Mouse (Mus musculus) lung, embryonic 14.5 days (tissue): Measurements from ENCODE around the gene 2310034G01Rik. TPM values are rescaled to one million over a fixed set of nuclear protein-coding genes. Genes with fewer than 3 reads are reported as not detected.

ENCODE experiments used
- ATAC-seq: fragments of 200-750 bp; cut with Nextera tagmentation; 2 replicates; pipeline ENCODE4 v1.8.0; 2017; ENCODE audit warnings: mild to moderate bottlenecking, moderate TSS enrichment, moderate library complexity; ENCODE audit not compliant: insufficient read depth
- DNase-seq: peaks from one replicate; pipeline ENCODE4 v3.0.0-alpha.2; 2015
- H3K27ac ChIP-seq: fragments of 300-500 bp; sonication (generic); 2 replicates; pipeline ENCODE4 v1.5.1; 2014; ENCODE audit warnings: low read depth, mild to moderate bottlenecking, moderate library complexity
- H3K27me3 ChIP-seq: fragments of 300-500 bp; sonication (generic); 2 replicates; pipeline ENCODE4 v1.6.1; 2014; ENCODE audit warnings: low read length, control low read depth; ENCODE audit not compliant: insufficient read depth
- H3K36me3 ChIP-seq: fragments of 300-500 bp; sonication (generic); 2 replicates; pipeline ENCODE4 v1.6.1; 2014; ENCODE audit warnings: control low read depth; ENCODE audit not compliant: insufficient read depth
- H3K4me1 ChIP-seq: fragments of 300-500 bp; sonication (generic); 2 replicates; pipeline ENCODE4 v1.6.1; 2014; ENCODE audit warnings: antibody characterized with exemption, control low read depth; ENCODE audit not compliant: insufficient read depth
- H3K4me2 ChIP-seq: fragments of 300-500 bp; sonication (generic); 2 replicates; pipeline ENCODE4 v1.6.1; 2014; ENCODE audit warnings: mild to moderate bottlenecking
- H3K4me3 ChIP-seq: fragments of 300-500 bp; sonication (generic); 2 replicates; pipeline ENCODE4 v1.5.1; 2014; ENCODE audit warnings: low read depth, low read length
- H3K9ac ChIP-seq: fragments of 300-500 bp; sonication (generic); 2 replicates; pipeline ENCODE4 v1.6.1; 2014
- H3K9me3 ChIP-seq: fragments of 300-500 bp; sonication (generic); 2 replicates; pipeline ENCODE4 v1.6.1; 2016; ENCODE audit warnings: low read depth, low read length, control low read depth
- CTCF ChIP-seq: IDR thresholded peaks from 2 replicates; pipeline ENCODE4 v1.5.1; 2016; ENCODE audit warnings: antibody characterized with exemption, low read depth
- WGBS: fragments of 180-500 bp; shearing (Covaris S2); extraction: QIAGEN DNeasy Blood & Tissue Kit; methylation state at CpG from one replicate; pipeline ENCODE4 v1.1.7; 2014; 5-methylcytosine and 5-hydroxymethylcytosine counted together
- polyA plus RNA-seq: library from polyadenylated mRNA; unstranded; fragments of >200 nt; fragmentation: Nextera tagmentation; extraction: Ambion mirVana; gene quantifications from 2 replicates; pipeline ENCODE4 v1.2.1, GENCODE M21; 2014

The 2310034G01Rik gene
- 1.1 and 1.3 TPM in 2 replicates for polyA plus RNA-seq

DNA sequence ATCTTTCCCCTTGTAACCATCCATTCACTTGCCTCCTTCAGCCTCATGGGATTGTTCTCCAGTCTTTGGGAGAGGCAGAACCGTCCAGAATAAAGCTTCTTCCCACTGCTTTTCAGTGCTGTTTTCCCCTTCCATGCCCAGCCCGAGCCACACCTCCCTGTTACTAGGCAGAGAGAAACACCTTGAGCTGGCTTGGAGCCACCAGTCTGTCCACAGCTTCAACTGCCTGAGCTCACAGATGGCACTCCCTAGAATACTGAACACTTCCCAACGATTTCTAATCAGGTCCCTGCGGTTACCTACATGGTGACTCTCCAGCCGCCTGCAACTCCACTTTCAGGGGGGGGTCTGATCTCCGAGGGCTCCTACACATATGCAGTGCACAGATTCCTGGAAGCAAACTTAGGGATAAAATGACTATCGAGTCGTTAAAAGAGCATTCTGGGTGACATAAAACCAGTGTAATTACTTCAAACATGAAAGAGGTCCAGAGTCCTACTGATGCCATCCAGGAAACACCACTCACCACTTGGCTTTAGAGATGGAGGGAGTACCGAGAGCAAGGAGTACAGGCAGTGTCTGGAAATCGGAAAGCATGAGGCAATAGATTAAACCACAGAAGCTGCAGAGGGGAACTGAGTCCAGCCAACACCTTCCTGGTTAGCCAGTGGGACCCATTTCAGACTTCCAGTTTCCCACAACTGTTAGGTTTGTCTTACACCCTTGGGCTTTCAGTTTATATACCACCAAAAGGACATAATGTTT lies at the start of gene 2310034G01Rik:
2310034G01Rik (minus strand) TSS at position 135 of the 765 bp plus-strand sequence.
- Histone ChIP-seq H3K9ac (peak within 1 kb of the TSS; percentile 74), H3K9me3 (no peaks in the 10 kb centered on the region), H3K4me1 (0 out of 2 replicates have a peak, but pooled peaks cover 4% of the 10 kb centered on the region), H3K27ac (peak within 1 kb of the TSS; percentile 77), H3K4me2 (peak within 1 kb of the TSS; percentile 94), H3K27me3 (no peaks in the 10 kb centered on the region), H3K36me3 (no peaks in the 10 kb centered on the region), H3K4me3 (peak within 1 kb of the TSS; percentile 65)
- ATAC-seq (no peak), DNase-seq (peak; percentile 15)
- 58% methylated on average over 10 of the region's 10 CpGs for WGBS
- no peak for TF ChIP-seq CTCF

DNA sequence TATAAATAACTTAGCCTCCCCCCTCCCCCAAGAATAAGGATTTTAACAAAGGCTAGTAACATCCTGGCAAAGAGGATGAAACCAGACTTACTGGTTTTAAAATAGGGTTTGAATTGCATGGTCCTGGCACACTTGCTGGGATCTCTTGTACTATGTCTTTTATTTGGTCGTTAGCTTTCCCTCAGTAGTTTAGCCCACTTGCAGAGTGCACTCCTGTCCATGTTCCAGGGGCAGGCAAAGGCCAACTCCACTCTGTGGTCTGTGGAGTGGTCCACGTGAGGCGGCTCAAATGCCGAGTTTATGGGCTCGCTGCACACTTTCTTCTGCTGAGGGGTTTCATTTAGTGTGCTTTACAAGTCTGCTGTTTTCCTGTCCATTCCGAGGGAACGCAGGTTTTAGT lies 49.8 kb upstream of the 2310034G01Rik start:
- H3K4me3 ChIP-seq, result no peak overlapping the region
- WGBS, result 70% methylated on average over 7 of the region's 7 CpGs
- ATAC-seq (no peak), DNase-seq (no peak)
- H3K9me3 ChIP-seq, result no peaks in the 10 kb centered on the region
- no peak overlapping the region for H3K4me2 ChIP-seq
- H3K27ac ChIP-seq, result no peak overlapping the region
- H3K4me1 ChIP-seq, result peaks cover 7% of the 10 kb centered on the region; the same call in 1 of the 2 replicates
- no peaks in the 10 kb centered on the region for H3K27me3 ChIP-seq
- TF ChIP-seq CTCF, result no peak
- H3K36me3 ChIP-seq, result peaks cover 31% of the 10 kb centered on the region
- H3K9ac ChIP-seq, result no peak overlapping the region

DNA sequence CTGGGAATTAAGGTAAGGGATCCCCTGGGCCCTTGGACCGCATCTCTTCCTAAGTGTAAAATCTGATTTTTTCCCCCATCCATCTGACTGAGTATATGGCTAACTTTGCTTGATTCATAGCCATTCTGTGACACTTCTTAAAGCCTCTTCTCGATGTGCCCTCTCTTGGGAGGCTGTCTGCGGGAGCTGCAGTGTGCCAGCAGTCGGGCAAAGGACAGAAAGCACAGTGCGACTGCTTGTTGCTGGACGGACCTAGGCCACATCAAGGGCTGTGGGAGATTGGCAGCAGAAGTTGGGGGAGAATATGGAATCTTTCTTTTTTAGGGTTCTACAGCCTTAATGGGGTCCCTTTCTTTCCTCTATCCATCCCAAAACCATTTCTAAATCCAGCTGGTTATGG lies 49.3 kb upstream of the 2310034G01Rik start:
- Histone ChIP-seq H3K4me3 (no peak overlapping the region), H3K9ac (no peak overlapping the region), H3K27ac (no peak overlapping the region), H3K4me1 (peaks cover 7% of the 10 kb centered on the region; the same call in 1 of the 2 replicates), H3K9me3 (no peaks in the 10 kb centered on the region), H3K36me3 (peaks cover 26% of the 10 kb centered on the region), H3K4me2 (peak overlapping the region; percentile 89), H3K27me3 (no peaks in the 10 kb centered on the region)
- no peak for TF ChIP-seq CTCF
- ATAC-seq (no peak), DNase-seq (no peak)
- 83% methylated on average over 6 of the region's 6 CpGs for WGBS

DNA sequence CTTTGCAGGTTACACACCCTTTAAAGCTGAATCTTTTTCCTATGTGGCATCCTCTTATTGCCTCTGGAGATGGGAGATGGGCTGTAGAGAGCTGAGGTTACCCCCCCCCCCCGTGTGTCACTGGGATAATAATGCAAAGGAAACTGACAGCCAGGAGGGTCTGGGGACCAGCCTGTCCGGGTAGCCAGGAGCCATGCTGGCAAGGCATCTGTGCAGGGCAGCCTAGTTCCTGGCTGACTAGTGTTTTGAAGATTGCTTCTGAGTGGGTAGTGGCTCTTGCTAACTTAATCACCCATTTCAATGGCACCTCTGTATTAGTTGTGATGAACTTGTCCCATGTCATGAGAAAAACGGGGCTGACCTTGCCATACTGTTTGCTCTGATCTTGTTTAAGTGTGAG lies 48.3 kb upstream of the 2310034G01Rik start:
- Histone ChIP-seq H3K4me2 (peak overlapping the region; percentile 89), H3K27ac (no peak overlapping the region), H3K4me3 (peak overlapping the region; percentile 83), H3K27me3 (no peaks in the 10 kb centered on the region), H3K9me3 (no peaks in the 10 kb centered on the region), H3K9ac (peak overlapping the region; percentile 87), H3K36me3 (peaks cover 16% of the 10 kb centered on the region), H3K4me1 (peaks cover 13% of the 10 kb centered on the region)
- TF ChIP-seq CTCF, result no peak
- DNase-seq (no peak), ATAC-seq (no peak)
- WGBS, result 39% methylated on average over 3 of the region's 3 CpGs

DNA sequence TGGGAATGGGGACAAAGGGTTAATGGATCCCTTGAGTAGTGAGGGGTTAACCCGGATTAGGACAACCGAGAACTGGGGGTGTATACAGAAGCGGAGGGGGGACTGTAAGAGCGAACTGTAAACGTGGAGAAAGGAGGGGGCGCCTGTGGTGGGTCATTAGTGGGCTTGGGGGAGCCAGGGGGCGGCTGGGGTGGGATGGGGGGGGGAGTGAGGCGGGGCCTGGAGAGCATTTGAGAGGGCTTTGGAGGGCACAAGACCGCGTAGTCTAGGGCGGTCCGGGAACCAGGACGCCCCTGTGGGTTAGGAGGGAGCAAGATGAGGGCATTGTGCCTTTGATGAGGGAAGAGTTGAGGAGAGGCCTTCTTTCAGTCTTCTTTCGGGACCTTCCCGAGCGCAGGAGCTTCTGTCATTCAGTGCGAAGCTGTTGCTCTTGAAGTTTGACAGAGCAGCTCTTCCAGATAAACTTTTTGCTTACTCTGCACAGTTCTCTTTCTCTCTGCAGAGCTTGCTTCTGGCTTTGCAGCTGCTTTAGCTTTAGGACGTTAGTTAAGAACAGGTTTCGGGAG lies 47.4 kb upstream of the 2310034G01Rik start:
- Histone ChIP-seq H3K9ac (peak overlapping the region; percentile 87), H3K27me3 (no peaks in the 10 kb centered on the region), H3K4me1 (peaks cover 13% of the 10 kb centered on the region), H3K9me3 (no peaks in the 10 kb centered on the region), H3K27ac (peak overlapping the region; percentile 88), H3K36me3 (peaks cover 8% of the 10 kb centered on the region), H3K4me2 (peak overlapping the region; percentile 89), H3K4me3 (peak overlapping the region; percentile 83)
- peak; percentile 55 for DNase-seq
- TF ChIP-seq CTCF, result no peak
- 2% methylated on average over 17 of the region's 19 CpGs for WGBS
- peak; percentile 7; the same call in 1 of the 2 replicates for ATAC-seq

DNA sequence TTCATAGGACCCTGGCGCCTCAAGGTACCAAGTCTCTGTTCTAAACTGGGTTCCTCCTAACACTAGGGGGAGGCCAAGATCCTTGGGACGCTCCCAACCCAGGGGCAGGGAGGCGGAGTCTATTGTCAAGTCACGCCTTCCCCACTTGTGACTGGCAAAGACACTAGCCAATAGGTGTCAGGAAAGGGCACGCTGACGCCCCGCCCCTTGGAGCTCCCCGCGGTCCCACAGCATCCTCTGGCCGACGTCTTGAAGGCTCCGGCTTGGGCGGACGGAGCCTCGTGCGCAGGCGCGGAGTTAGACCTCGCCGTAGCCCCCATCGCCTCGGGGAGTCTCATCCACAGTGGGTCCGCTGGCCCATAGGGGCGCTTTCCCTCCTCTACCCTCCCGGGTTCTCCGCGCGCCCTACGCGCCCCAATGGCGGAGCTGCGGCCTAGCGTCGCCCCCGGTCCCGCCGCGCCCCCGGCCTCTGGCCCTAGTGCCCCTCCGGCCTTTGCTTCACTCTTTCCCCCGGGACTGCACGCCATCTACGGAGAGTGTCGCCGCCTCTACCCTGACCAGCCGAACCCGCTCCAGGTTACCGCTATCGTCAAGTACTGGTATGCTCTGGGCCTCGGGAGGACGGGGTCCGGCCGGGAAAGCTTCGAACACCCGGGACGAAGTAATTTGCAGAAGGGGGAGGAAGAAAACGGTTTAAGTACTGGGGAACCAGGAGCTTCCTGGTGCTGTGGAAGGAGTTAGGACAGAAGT lies 46.8 kb upstream of the 2310034G01Rik start, which contains the start of gene Sufu:
Sufu (plus strand) TSS at position 211 of the 750 bp plus-strand sequence.
- peak; percentile 89 for ATAC-seq

More for the DNA sequence above, 46.8 kb upstream of the 2310034G01Rik start, which contains the start of gene Sufu:
- peak; percentile 100 for DNase-seq
- Histone ChIP-seq H3K4me1 (peaks cover 13% of the 10 kb centered on the region), H3K27ac (peak within 1 kb of the TSS; percentile 88), H3K9ac (peak within 1 kb of the TSS; percentile 87), H3K27me3 (no peaks in the 10 kb centered on the region), H3K4me3 (peak within 1 kb of the TSS; percentile 83), H3K9me3 (no peaks in the 10 kb centered on the region), H3K36me3 (peaks cover 11% of the 10 kb centered on the region), H3K4me2 (peak within 1 kb of the TSS; percentile 89)
- WGBS, result under 1% methylated on average over 57 of the region's 57 CpGs
- peak; percentile 86 for TF ChIP-seq CTCF
